Mouse (Mus musculus) midbrain, postnatal 0 days (tissue): Measurements from ENCODE around the gene Gm4141. TPM values are rescaled to one million over a fixed set of nuclear protein-coding genes. Genes with fewer than 3 reads are reported as not detected.
"Not testable (repeated sequence)": the region's sequence is repeated elsewhere in the genome, so short reads cannot be mapped to it uniquely, and the experiment has no call there.

Experiments used
- ATAC-seq: fragments of 200-750 bp; cut with Nextera tagmentation; 2 replicates; pipeline ENCODE4 v1.8.0; 2017; ENCODE audit warnings: moderate number of reproducible peaks, mild to moderate bottlenecking, moderate TSS enrichment, moderate library complexity; ENCODE audit not compliant: low FRiP score
- DNase-seq: peaks from one replicate; pipeline ENCODE4 v3.0.0-alpha.2; 2015; ENCODE audit warnings: low spot score
- H3K27ac ChIP-seq: fragments of 300-500 bp; sonication (generic); 2 replicates; pipeline ENCODE4 v1.5.1; 2014; ENCODE audit warnings: low read depth, mild to moderate bottlenecking, low read length, mixed read lengths
- H3K27me3 ChIP-seq: fragments of 300-500 bp; sonication (generic); 2 replicates; pipeline ENCODE4 v1.6.1; 2014; ENCODE audit warnings: low read length, control low read depth, mixed read lengths; ENCODE audit not compliant: insufficient read depth
- H3K36me3 ChIP-seq: fragments of 300-500 bp; sonication (generic); 2 replicates; pipeline ENCODE4 v1.6.1; 2014; ENCODE audit warnings: low read length, control low read depth, mixed read lengths; ENCODE audit not compliant: insufficient read depth
- H3K4me1 ChIP-seq: fragments of 300-500 bp; sonication (generic); 2 replicates; pipeline ENCODE4 v1.6.1; 2014; ENCODE audit warnings: mild to moderate bottlenecking, control low read depth, antibody characterized with exemption, low read length, mixed read lengths; ENCODE audit not compliant: insufficient read depth
- H3K4me2 ChIP-seq: fragments of 300-500 bp; sonication (generic); 2 replicates; pipeline ENCODE4 v1.6.1; 2014; ENCODE audit warnings: low read depth, mild to moderate bottlenecking, low read length, mixed read lengths; ENCODE audit not compliant: poor library complexity, severe bottlenecking
- H3K4me3 ChIP-seq: fragments of 300-500 bp; sonication (generic); 2 replicates; pipeline ENCODE4 v1.5.1; 2014; ENCODE audit warnings: low read depth, mild to moderate bottlenecking, low read length, moderate library complexity
- H3K9ac ChIP-seq: fragments of 300-500 bp; sonication (generic); replicated peaks from 2 replicates; pipeline ENCODE4 v1.6.1; 2014; ENCODE audit warnings: mild to moderate bottlenecking, low read length, moderate library complexity, mixed read lengths; ENCODE audit not compliant: poor library complexity, severe bottlenecking
- H3K9me3 ChIP-seq: fragments of 300-500 bp; sonication (generic); 2 replicates; pipeline ENCODE4 v1.6.1; 2016; ENCODE audit warnings: low read length, control low read depth
- WGBS: fragments of 180-500 bp; shearing (Covaris S2); extraction: QIAGEN DNeasy Blood & Tissue Kit; methylation state at CpG from one replicate; pipeline ENCODE4 v1.1.7; 2014; 5-methylcytosine and 5-hydroxymethylcytosine counted together
- polyA plus RNA-seq: library from polyadenylated mRNA; unstranded; fragments of >200 nt; fragmentation: Nextera tagmentation; extraction: Ambion mirVana; gene quantifications from 2 replicates; pipeline ENCODE4 v1.2.1, GENCODE M21; 2015
- total RNA-seq: library from RNA; depleted of rRNA; stranded (reverse); fragments of >200 nt; gene quantifications from 2 replicates; pipeline ENCODE4 v1.2.3, GENCODE M21; 2014; rRNA removed

Gm4141 gene
- not detected in 2 replicates for total RNA-seq
- polyA plus RNA-seq, result not detected in 2 replicates

GRCm38 (mm10) chr7:20576141-20576540, at the start of gene Gm4141:
Gene Gm4141, minus strand, starts transcription at chr7:20576241.
- not testable (repeated sequence) for H3K27me3 ChIP-seq, DNase-seq, H3K27ac ChIP-seq, H3K9ac ChIP-seq, ATAC-seq, H3K4me2 ChIP-seq, H3K36me3 ChIP-seq, H3K4me3 ChIP-seq, H3K4me1 ChIP-seq, H3K9me3 ChIP-seq
- WGBS, result no CpG with 5 or more reads among the region's 3 CpGs

DNA sequence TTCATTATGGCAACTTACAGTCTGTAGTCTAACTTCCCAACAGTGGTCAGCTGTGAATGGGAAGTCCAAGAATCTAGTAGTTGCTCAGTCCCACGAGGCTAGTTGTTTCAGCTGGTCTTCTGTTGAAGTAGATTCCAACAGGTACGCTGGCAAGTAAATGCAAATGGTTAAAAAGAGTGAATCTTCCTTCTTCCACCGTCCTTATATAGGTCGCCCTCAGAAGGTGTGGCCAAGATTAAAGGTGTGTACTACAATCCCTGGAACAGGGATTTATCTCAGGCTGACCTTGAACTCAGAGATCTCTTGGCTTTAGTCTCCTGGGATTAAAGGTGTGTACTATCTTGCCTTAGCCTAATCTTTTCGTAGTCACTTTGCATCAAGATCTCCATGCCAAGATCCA, 22.9 kb upstream of the Gm4141 start, which contains the start of gene Gm4513:
Gm4513 (minus strand) TSS at position 101 of the 400 bp plus-strand sequence.
- ATAC-seq, H3K27ac ChIP-seq, DNase-seq, H3K36me3 ChIP-seq, H3K4me2 ChIP-seq, H3K27me3 ChIP-seq, H3K4me3 ChIP-seq, H3K9me3 ChIP-seq, H3K9ac ChIP-seq, H3K4me1 ChIP-seq: not testable (repeated sequence)
- 79% methylated on average over 3 of the region's 5 CpGs for WGBS

GRCm38 (mm10) chr7:20545657-20546056, 30.4 kb downstream of the Gm4141 start, which contains the start of gene Gm5726:
Gene Gm5726, minus strand, starts transcription at chr7:20545757.
- not testable (repeated sequence) for ATAC-seq, H3K36me3 ChIP-seq, H3K27me3 ChIP-seq, DNase-seq, H3K27ac ChIP-seq, H3K9ac ChIP-seq, H3K4me2 ChIP-seq, H3K4me3 ChIP-seq, H3K4me1 ChIP-seq, H3K9me3 ChIP-seq
- no CpG with 5 or more reads among the region's 1 CpGs for WGBS

DNA sequence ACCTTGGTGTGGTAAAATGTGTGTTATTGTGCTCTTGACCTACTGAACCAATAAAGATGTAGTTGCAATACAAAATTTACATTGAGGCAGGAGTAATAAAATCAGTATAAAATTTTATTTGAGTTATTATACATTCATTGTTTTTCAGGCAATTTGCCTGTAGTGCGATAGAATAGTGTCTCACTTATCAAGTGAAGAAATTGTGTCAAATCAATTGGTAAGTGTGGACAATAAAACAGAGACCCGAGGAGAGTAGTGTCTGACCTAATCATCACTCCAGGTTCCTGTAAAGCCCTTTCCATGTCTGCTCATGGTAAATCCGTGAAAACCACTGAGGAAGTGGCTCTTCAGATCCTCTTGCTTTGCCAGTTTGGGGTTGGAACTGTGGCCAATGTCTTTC, 42.5 kb downstream of the Gm4141 start, which contains the start of gene Vmn1r104:
Vmn1r104 (plus strand) TSS at position 301 of the 400 bp plus-strand sequence.
- not testable (repeated sequence) for H3K9me3 ChIP-seq, DNase-seq, H3K27ac ChIP-seq, H3K9ac ChIP-seq, ATAC-seq, H3K27me3 ChIP-seq, H3K4me3 ChIP-seq, H3K36me3 ChIP-seq, H3K4me2 ChIP-seq, H3K4me1 ChIP-seq
- WGBS, result no CpG with 5 or more reads among the region's 3 CpGs

Other genes starting within 250 kb of the Gm4141 start
- gene Gm4133, start 242.2 kb downstream of the Gm4141 start, total RNA-seq, result not detected in 2 replicates
- not detected in 2 replicates for gene Gm4133, start 242.2 kb downstream of the Gm4141 start, polyA plus RNA-seq
- gene Gm5728, start 200.8 kb downstream of the Gm4141 start, total RNA-seq, result not detected in 2 replicates
- not detected in 2 replicates for gene Gm5728, start 200.8 kb downstream of the Gm4141 start, polyA plus RNA-seq
- gene Vmn1r100, start 158.3 kb downstream of the Gm4141 start, total RNA-seq, result not detected in 2 replicates
- gene Vmn1r100, start 158.3 kb downstream of the Gm4141 start, polyA plus RNA-seq, result not detected in 2 replicates
- not detected in 2 replicates for gene Vmn1r101, start 133.6 kb downstream of the Gm4141 start, total RNA-seq
- not detected in 2 replicates for gene Vmn1r101, start 133.6 kb downstream of the Gm4141 start, polyA plus RNA-seq
- not detected in 2 replicates for gene Gm10670, start 101.3 kb downstream of the Gm4141 start, total RNA-seq
- gene Gm10670, start 101.3 kb downstream of the Gm4141 start, polyA plus RNA-seq, result not detected in 2 replicates
- not detected in 2 replicates for gene Vmn1r103, start 65.7 kb downstream of the Gm4141 start, total RNA-seq
- not detected in 2 replicates for gene Vmn1r103, start 65.7 kb downstream of the Gm4141 start, polyA plus RNA-seq
- gene Vmn1r104, start 42.4 kb downstream of the Gm4141 start, total RNA-seq, result not detected in 2 replicates
- gene Vmn1r104, start 42.4 kb downstream of the Gm4141 start, polyA plus RNA-seq, result not detected in 2 replicates
- gene Gm5726, start 30.5 kb downstream of the Gm4141 start, total RNA-seq, result not detected in 2 replicates
- gene Gm5726, start 30.5 kb downstream of the Gm4141 start, polyA plus RNA-seq, result not detected in 2 replicates
- gene Gm4513, start 22.8 kb upstream of the Gm4141 start, total RNA-seq, result not detected in 2 replicates
- gene Gm4513, start 22.8 kb upstream of the Gm4141 start, polyA plus RNA-seq, result not detected in 2 replicates
- not detected in 2 replicates for gene Vmn1r107, start 92.7 kb upstream of the Gm4141 start, total RNA-seq
- not detected in 2 replicates for gene Vmn1r107, start 92.7 kb upstream of the Gm4141 start, polyA plus RNA-seq
- not detected in 2 replicates for gene Vmn1r111, start 127.0 kb upstream of the Gm4141 start, total RNA-seq
- not detected in 2 replicates for gene Vmn1r111, start 127.0 kb upstream of the Gm4141 start, polyA plus RNA-seq
- gene Gm10668, start 154.4 kb upstream of the Gm4141 start, total RNA-seq, result not detected in 2 replicates
- gene Gm10668, start 154.4 kb upstream of the Gm4141 start, polyA plus RNA-seq, result not detected in 2 replicates
- gene Vmn1r112, start 194.9 kb upstream of the Gm4141 start, total RNA-seq, result not detected in 2 replicates
- not detected in 2 replicates for gene Vmn1r112, start 194.9 kb upstream of the Gm4141 start, polyA plus RNA-seq
- gene Vmn1r113, start 211.0 kb upstream of the Gm4141 start, total RNA-seq, result not detected in 2 replicates
- gene Vmn1r113, start 211.0 kb upstream of the Gm4141 start, polyA plus RNA-seq, result not detected in 2 replicates
- not detected in 2 replicates for gene Vmn1r114, start 235.9 kb upstream of the Gm4141 start, total RNA-seq
- gene Vmn1r114, start 235.9 kb upstream of the Gm4141 start, polyA plus RNA-seq, result not detected in 2 replicates